Comparison of ENCODE assay signal across 9 mouse cellular contexts in genomic region chr3:126384657-126385438, GRCm38 (mm10). TPM values are rescaled to one million over a fixed set of nuclear protein-coding genes. Genes with fewer than 3 reads are reported as not detected.
DNase-seq lines count a peak whose midpoint lies in the region; ATAC-seq and TF ChIP-seq lines count a peak whose summit lies in the region.
"Had no signal": no experiment of that assay in that cellular context is flagged by ENCODE, and none has a peak within 500 bp of the region (broad histone marks: within the 10 kb centered on the region; RNA-seq: fewer than 3 reads in every experiment).

No protein-coding gene starts in this region.

- peak; percentile 29; the same call in 1 of the 2 replicates for TF ChIP-seq EP300 in lung, postnatal 0 days (IDR thresholded peaks at IDR 0.05)

- H3K27me3 ChIP-seq in heart, embryonic 12.5 days (replicated peaks) = no peaks in the 10 kb centered on the region
- H3K27me3 ChIP-seq in lung, postnatal 0 days (replicated peaks; ENCODE audit: insufficient read depth, low read length) = no peaks in the 10 kb centered on the region
- H3K27me3 ChIP-seq in midbrain, embryonic 11.5 days (ENCODE audit: control insufficient read depth, insufficient read depth, low read length) = no peaks in the 10 kb centered on the region

- intact Hi-C loops in heart, postnatal 25 days (cut with DNase I) = no loop called here

- 49% methylated on average over 14 of the region's 14 CpGs for WGBS in heart, embryonic 12.5 days
- WGBS in lung, postnatal 0 days = 44% methylated on average over 14 of the region's 14 CpGs
- WGBS in midbrain, embryonic 11.5 days = 83% methylated on average over 14 of the region's 14 CpGs

- no peak for TF ChIP-seq POLR2A in brain, embryonic 14.5 days (IDR thresholded peaks at IDR 0.05; ENCODE audit: borderline replicate concordance, extremely low read depth, insufficient read depth, insufficient read length, poor library complexity, severe bottlenecking)

- no peak overlapping the region for H3K4me3 ChIP-seq in heart, embryonic 12.5 days
- H3K4me3 ChIP-seq in lung, postnatal 0 days (ENCODE audit: low read depth, low read length) = no peak overlapping the region
- no peak overlapping the region for H3K4me3 ChIP-seq in midbrain, embryonic 11.5 days (ENCODE audit: low read depth, low read length)

- H3K4me1 ChIP-seq in heart, embryonic 12.5 days (replicated peaks) = no peaks in the 10 kb centered on the region
- H3K4me1 ChIP-seq in lung, postnatal 0 days (ENCODE audit: insufficient read depth, low read depth, low read length) = no peaks in the 10 kb centered on the region
- no peaks in the 10 kb centered on the region for H3K4me1 ChIP-seq in midbrain, embryonic 11.5 days (ENCODE audit: control insufficient read depth, insufficient read depth, low read length)

- ATAC-seq in heart, embryonic 12.5 days (ENCODE audit: insufficient number of reproducible peaks, low FRiP score) = peak; percentile 51; the same call in 1 of the 2 replicates
- peak; percentile 85 for ATAC-seq in lung, postnatal 0 days
- ATAC-seq in midbrain, embryonic 11.5 days (ENCODE audit: low FRiP score) = no peak

- H3K9me3 ChIP-seq in heart, embryonic 12.5 days (replicated peaks) = no peaks in the 10 kb centered on the region
- H3K9me3 ChIP-seq in lung, postnatal 0 days (ENCODE audit: low read length) = no peaks in the 10 kb centered on the region
- H3K9me3 ChIP-seq in midbrain, embryonic 11.5 days (ENCODE audit: control insufficient read depth, low read length) = no peaks in the 10 kb centered on the region

- H3K27ac ChIP-seq in heart, embryonic 12.5 days (ENCODE audit: poor library complexity, severe bottlenecking) = peak overlapping the region; percentile 64; the same call in 1 of the 2 replicates
- peak overlapping the region; percentile 55 for H3K27ac ChIP-seq in lung, postnatal 0 days (ENCODE audit: low read length)
- H3K27ac ChIP-seq in midbrain, embryonic 11.5 days (ENCODE audit: low read depth, low read length) = no peak overlapping the region

- no peak for DNase-seq in heart, postnatal 25 days (ENCODE audit: low spot score)
- DNase-seq in lung, postnatal 0 days (ENCODE audit: low spot score) = peak; percentile 69
- DNase-seq in lung, postnatal 36 days = no peak
- peak; percentile 42 for DNase-seq in brain, embryonic 14.5 days (ENCODE audit: low read depth)
- DNase-seq in telencephalon, adult 2 months (ENCODE audit: low read depth, low spot score) = peak; percentile 84
- no peak for DNase-seq in layer of hippocampus, postnatal 36 days
- DNase-seq in midbrain, embryonic 11.5 days (ENCODE audit: low spot score, missing footprints) = no peak
- DNase-seq: cerebellum, adult 9-10 months had no signal

- no peak for TF ChIP-seq CTCF in lung, postnatal 0 days (IDR thresholded peaks at IDR 0.05)
- TF ChIP-seq CTCF in brain, embryonic 14.5 days (IDR thresholded peaks at IDR 0.05; ENCODE audit: borderline replicate concordance, extremely low read depth, insufficient read depth, insufficient read length) = no peak

- H3K4me2 ChIP-seq in heart, embryonic 12.5 days = no peak overlapping the region
- no peak overlapping the region for H3K4me2 ChIP-seq in lung, postnatal 0 days (replicated peaks; ENCODE audit: low read depth, low read length)
- no peak overlapping the region for H3K4me2 ChIP-seq in midbrain, embryonic 11.5 days

- H3K9ac ChIP-seq in heart, embryonic 12.5 days = no peak overlapping the region
- H3K9ac ChIP-seq in lung, postnatal 0 days (replicated peaks; ENCODE audit: low read depth) = no peak overlapping the region
- no peak overlapping the region for H3K9ac ChIP-seq in midbrain, embryonic 11.5 days (ENCODE audit: low read length)

- no peaks in the 10 kb centered on the region for H3K36me3 ChIP-seq in heart, embryonic 12.5 days
- H3K36me3 ChIP-seq in lung, postnatal 0 days (ENCODE audit: insufficient read depth, low read length) = no peaks in the 10 kb centered on the region
- H3K36me3 ChIP-seq in midbrain, embryonic 11.5 days (ENCODE audit: control insufficient read depth, insufficient read depth, low read length) = no peaks in the 10 kb centered on the region

RNA-seq across cellular contexts. Expression of gene Arsj, which starts 21.4 kb away (rescaled TPM):
- 0.63 and 0.80 TPM in 2 replicates for polyA plus RNA-seq in heart, embryonic 12.5 days (2016; fragmentation: Nextera tagmentation; extraction: Ambion mirVana)
- total RNA-seq in heart, postnatal 25 days (2021) = under 1 TPM; 0.56 to 0.60 TPM
- 0.68 and 1.5 TPM in 2 replicates for polyA plus RNA-seq in lung, postnatal 0 days (2015; fragmentation: Nextera tagmentation; extraction: Ambion mirVana)
- polyA plus RNA-seq in brain, embryonic 14.5 days (2012; rRNA removed) = 0.18 and 0.25 TPM in 2 replicates
- 1 to 10 TPM; 3.0 TPM for total RNA-seq in layer of hippocampus, postnatal 36 days (2021)
- 0.20 and 0.28 TPM in 2 replicates for polyA plus RNA-seq in midbrain, embryonic 11.5 days (2014; fragmentation: Nextera tagmentation; extraction: Ambion mirVana)

Comparison
In these comparisons a context has a peak if more than half of its experiments do, and no peak if none do; other contexts are left out.
1. DNase-seq: peak in lung, postnatal 0 days (single experiment), brain, embryonic 14.5 days (single experiment) and telencephalon, adult 2 months (single experiment); none in heart, postnatal 25 days (single experiment), lung, postnatal 36 days (single experiment), layer of hippocampus, postnatal 36 days (0 of 2) and midbrain, embryonic 11.5 days (single experiment).